Mouse (Mus musculus): ENCODE data around the gene Npc1l1.
A peak's percentile ranks its signal among the peaks of the same experiment; 100 is the strongest.

Gene Npc1l1

GRCm38 (mm10) chr11:6207090-6207489 lies 22.9 kb downstream of the Npc1l1 start:
- DNase-seq (ENCODE audit: low read depth) = no peak

DNA sequence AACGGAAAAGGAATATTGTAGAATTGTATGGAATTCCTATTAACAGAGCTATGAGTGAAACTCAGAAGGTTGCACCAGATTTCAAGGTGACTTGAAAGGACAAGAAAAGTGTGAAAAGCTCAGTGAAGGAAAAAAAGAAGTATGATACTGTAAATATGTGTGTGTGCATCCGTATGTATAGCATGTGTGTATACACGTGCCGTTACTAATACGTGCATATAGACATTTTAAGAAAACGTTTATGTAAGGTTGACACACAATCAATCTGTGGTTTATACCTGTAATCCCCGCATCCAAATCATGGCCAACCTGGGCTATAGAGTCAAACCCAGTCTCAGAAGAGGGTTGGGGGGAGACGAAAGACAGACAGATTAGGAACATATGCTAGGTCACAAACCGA lies 29.4 kb downstream of the Npc1l1 start:
- DNase-seq (ENCODE audit: low read depth) = no peak

DNA sequence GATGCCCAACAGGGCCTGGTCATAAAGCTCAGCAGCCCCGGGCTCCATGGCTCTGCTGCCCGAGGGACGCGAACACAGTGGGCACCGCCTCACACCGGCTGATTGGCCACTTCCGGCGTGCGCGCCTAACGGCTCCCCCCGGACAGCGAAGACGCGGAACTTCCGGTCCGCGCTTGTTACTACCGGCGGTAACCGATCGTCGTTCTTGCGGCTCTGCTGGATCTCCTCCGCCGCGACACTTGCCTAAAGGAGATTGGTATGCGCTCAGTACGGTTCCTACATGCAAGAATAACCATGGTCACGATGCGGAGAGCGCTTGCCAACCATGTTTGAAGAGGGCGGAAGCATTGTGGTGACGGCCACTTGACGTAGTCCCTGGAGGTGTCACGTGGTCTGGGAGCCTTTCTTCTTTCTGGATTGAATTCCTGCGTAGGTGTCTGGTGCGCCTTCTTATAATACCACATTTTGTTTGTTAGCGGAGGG lies 29.8 kb downstream of the Npc1l1 start, which contains the start of gene Nudcd3:
Nudcd3 (minus strand) TSS at position 329 of the 483 bp plus-strand sequence.
- peak; percentile 71 for DNase-seq (ENCODE audit: low read depth)

GRCm38 (mm10) chr11:6199410-6200086 lies 30.4 kb downstream of the Npc1l1 start, which contains the start of gene A730071L15Rik:
TSS of gene A730071L15Rik (plus strand) at chr11:6200029.
- no peak for DNase-seq (ENCODE audit: low read depth)

DNA sequence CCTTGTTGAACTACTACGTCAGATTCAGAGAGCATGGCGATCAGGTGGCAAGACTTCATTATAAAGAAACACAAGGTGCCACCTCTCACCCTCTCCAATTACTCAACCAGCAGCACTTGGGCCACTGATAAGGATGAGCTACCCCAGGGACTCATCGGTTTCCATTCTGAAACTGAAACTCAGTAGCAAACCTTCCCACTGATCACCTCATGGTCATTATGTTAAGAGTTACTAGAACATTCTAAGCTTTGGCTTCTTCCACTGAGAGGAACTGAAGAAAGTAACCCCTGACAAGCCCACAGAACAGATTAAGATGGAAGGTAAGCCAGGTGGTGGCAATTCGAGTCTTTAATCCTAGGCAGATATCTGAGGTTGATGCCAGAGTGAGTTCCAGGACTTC lies 31.5 kb downstream of the Npc1l1 start:
- no peak for DNase-seq (ENCODE audit: low read depth)

DNA sequence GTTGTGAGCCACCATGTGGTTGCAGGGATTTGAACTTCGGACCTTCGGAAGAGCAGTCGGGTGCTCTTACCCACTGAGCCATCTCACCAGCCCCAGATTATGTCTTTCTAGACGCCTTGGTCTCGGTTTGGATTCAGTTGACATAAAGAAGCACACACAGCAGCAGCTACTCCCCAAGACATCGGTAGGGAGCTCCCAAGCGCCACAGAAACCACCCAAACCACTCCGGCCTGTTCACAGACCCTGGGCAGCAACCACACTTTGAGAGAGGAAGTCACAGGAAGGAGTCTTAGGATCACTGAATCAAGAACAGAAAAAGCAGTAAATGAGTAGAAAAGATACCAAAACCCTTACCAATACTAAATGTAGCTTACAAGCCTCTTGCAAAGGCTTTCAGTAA lies 33.2 kb downstream of the Npc1l1 start:
- DNase-seq (ENCODE audit: low read depth) = no peak

GRCm38 (mm10) chr11:6187878-6188277 lies 42.1 kb downstream of the Npc1l1 start:
- DNase-seq (ENCODE audit: low read depth) = peak; percentile 90

DNA sequence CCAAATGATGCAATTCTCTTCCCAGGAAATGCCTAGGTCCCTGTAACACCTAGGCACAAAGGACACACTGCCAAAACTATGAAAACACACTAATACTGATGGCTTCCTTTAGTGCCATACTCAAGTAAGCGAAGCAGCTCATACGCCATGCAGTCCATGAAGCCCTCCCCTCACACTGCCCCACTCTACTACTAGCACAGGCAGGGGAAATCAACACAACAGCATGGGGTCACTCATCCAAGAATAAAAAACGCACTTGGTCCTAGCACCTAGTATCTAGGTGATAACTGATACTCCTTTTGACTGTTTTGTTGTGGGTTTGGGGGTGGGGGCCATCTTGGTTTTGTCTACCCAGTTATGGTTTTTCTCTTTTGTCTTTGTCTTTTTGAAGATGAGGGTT lies 42.5 kb downstream of the Npc1l1 start:
- no peak for DNase-seq (ENCODE audit: low read depth)

DNA sequence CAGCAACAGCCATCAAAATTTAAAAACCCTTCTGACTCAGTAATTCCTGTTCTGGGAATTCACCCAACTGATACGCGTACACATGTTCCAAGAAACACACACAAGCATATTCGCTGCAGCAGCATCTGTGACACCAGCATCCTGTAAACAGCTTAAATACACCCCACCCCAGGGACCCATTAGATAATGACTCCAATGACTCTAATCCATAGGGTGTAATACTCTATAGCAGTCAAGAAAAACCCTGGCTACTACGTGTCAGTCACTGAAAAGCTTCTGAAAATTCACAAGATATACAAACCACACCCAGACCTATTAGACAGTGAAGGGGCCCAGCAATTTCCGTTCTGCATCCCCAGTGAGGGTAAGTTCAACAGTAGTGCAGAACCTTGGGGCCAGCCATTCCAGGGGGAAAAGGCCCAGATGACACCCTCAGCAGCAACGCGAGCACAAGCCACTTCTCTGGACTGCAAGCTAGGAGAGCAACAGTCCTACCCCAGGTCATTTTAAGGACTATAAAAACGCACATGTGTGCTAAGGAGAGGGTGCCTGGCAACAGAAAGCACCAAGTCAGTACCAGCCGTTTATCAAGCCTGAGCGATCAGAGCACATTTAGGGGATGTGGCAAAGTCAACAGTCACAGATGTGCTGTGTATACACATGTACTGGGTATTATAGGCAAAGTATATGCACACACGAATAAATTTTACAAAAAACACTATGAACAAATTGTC lies 45.6 kb downstream of the Npc1l1 start:
- DNase-seq (ENCODE audit: low read depth) = peak; percentile 39

DNA sequence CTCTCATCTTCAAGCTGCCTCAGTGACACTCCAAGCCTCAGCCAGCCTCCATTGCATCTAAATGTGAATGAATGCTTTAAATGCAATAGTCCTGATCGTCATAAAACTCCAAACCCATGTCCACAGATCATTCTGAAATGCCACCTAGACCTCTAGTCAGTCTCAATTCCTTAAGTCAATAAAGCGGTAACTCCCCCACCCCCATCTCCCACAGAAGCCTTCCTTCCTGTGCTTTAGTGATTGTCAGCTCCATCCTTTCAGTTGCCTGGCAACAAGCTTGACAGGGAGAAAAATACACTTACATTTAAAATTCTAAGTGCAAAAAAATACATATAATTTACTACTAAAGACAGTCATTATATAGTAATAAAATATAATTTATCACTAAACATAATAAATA lies 46.7 kb downstream of the Npc1l1 start:
- DNase-seq (ENCODE audit: low read depth) = no peak

DNA sequence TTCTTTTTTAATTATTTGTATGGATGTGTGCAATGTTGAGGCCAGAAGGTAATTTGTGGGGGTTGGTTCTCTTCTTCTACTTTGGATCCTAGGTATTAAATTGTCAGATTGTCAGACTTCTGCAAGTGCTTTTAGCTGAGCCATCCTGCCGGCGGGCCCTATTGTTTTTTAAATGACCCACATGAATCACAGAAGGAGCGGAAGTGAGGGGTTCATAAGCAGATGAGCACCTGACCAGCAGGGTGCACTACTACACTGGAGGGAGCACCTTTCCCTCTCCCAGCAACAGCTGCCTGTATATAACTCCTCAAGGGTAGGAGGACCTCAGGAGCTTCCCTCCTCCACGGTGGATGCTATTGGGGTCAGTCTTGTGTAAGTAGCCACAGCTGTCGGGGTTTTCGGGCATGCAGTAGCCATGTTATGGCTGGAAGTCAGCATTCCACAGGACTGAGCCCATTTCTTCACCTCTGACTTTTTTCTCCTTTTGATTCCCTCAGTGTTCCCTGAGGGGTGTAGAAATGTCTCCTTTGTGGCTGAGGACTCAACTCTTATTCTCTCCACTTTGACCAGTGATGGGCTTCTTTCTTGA lies 49.0 kb downstream of the Npc1l1 start:
- DNase-seq (ENCODE audit: low read depth) = no peak

- no peak for DNase-seq (ENCODE audit: low read depth)
These were observed 50.7 kb downstream of the Npc1l1 start for GRCm38 (mm10) chr11:6179194-6179593.

DNA sequence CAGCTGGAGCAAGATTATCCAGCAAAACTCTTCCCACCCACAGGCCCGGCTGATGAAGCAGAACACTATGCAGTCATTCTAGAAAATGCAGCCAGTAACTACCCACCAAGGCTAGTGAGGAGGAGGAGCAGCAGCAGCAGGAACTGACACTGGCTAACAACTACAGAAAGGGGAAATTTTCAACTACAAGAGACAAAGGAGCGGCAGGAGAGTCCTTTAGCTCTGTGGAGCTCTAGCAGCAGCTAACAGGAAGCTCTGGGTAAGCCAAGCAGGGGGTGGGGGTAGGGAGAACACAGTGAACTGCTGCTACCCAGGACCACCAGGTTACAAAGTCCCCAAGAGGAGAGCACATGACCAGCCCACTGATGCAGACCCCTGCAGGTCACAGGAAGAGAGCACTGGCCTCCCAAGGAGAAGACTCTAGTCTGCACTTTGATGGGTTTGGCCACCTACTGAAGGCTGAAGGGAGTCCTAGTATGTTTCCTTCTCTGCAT lies 51.2 kb downstream of the Npc1l1 start:
- no peak for DNase-seq (ENCODE audit: low read depth)

GRCm38 (mm10) chr11:6177781-6178420 lies 52.0 kb downstream of the Npc1l1 start:
- no peak for DNase-seq (ENCODE audit: low read depth)

DNA sequence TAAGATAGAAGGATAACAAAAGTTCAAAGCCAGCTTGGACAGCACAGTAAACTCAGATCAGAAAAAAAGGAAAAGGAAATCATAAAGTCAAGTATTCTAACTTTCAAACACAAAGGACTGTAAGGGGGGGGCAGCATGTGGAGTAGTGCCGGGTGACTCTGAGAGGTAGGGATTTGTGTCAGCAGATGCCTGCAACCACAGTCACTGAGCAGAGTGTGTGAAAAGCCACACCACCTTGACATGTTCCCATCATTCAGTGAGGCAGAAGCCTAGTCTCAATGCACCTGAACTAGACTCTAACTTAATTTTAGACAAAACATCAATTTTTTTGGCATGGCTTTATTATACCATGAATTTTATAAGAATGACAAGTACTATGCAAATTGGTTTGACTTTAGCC lies 54.4 kb downstream of the Npc1l1 start:
- DNase-seq (ENCODE audit: low read depth) = no peak

- DNase-seq (ENCODE audit: low read depth) = no peak
These were observed 55.2 kb downstream of the Npc1l1 start for GRCm38 (mm10) chr11:6174719-6175118.

GRCm38 (mm10) chr11:6169041-6169663 lies 60.8 kb downstream of the Npc1l1 start:
- DNase-seq (ENCODE audit: low read depth) = no peak

GRCm38 (mm10) chr11:6166351-6166750 lies 63.6 kb downstream of the Npc1l1 start:
- DNase-seq (ENCODE audit: low read depth) = no peak

DNA sequence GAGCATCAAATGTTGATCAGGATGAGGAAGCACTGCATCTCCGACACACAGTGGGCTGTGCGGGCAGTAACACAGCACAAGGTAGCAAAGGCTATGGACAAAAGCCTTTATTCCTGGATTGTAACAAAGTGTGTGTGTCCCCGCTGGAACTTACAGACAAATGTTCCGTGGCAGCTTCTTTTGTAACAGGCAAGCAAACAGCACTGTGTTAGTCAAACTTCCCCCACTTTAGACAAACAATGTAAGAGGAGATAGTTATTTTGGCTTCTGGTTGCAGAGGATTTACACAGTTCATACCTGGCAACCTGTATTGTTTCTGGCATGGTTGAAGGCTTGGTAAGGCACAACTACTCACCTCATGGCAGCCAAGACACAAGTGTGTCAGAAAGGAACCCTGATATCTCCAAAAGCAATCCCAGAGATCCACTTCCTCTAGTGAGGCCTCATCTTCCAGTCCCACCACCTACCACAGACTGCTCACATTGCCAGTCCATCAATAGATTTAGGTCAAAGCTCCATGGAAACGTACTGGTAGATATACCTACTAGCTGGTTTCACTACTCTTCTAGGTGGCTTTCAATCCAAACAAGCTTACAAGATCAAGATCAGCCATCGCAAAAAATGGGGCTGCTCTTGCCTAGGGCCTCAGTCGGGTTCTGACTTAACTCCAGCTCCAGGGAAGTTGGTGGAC lies 64.4 kb downstream of the Npc1l1 start:
- no peak for DNase-seq (ENCODE audit: low read depth)

GRCm38 (mm10) chr11:6164781-6165180 lies 65.2 kb downstream of the Npc1l1 start:
- DNase-seq (ENCODE audit: low read depth) = no peak

GRCm38 (mm10) chr11:6163706-6164105 lies 66.2 kb downstream of the Npc1l1 start:
- no peak for DNase-seq (ENCODE audit: low read depth)
